Mouse (Mus musculus) ES-Bruce4 (cell line): ENCODE data around the gene Lpin3. TPM values are rescaled to one million over a fixed set of nuclear protein-coding genes. Genes with fewer than 3 reads are reported as not detected.

Source experiments
- H3K27ac ChIP-seq: 2 replicates; pipeline ENCODE4 v1.5.1; 2012; ENCODE audit warnings: low read length, inconsistent platforms; ENCODE audit not compliant: insufficient read depth
- H3K27me3 ChIP-seq: 2 replicates; pipeline ENCODE4 v1.6.1; 2012; ENCODE audit warnings: mild to moderate bottlenecking, low read length, inconsistent platforms; ENCODE audit not compliant: control insufficient read depth, poor library complexity, insufficient read depth, severe bottlenecking
- H3K36me3 ChIP-seq: 2 replicates; pipeline ENCODE4 v1.6.1; 2012; ENCODE audit warnings: inconsistent platforms, mild to moderate bottlenecking, low read length, moderate library complexity; ENCODE audit not compliant: control insufficient read depth, poor library complexity, insufficient read depth, severe bottlenecking
- H3K4me1 ChIP-seq: one replicate; pipeline ENCODE4 v1.8.1; 2011; ENCODE audit warnings: low read length; ENCODE audit not compliant: control insufficient read depth, insufficient read depth
- H3K4me3 ChIP-seq: 2 replicates; pipeline ENCODE4 v1.5.1; 2011; ENCODE audit warnings: low read depth, mild to moderate bottlenecking, low read length
- H3K9ac ChIP-seq: 2 replicates; pipeline ENCODE4 v1.6.1; 2012; ENCODE audit warnings: low read depth, mild to moderate bottlenecking, inconsistent platforms; ENCODE audit not compliant: poor library complexity, severe bottlenecking
- H3K9me3 ChIP-seq: replicated peaks from 2 replicates; pipeline ENCODE4 v1.6.1; 2012; ENCODE audit warnings: mild to moderate bottlenecking, low read length, inconsistent platforms; ENCODE audit not compliant: control insufficient read depth, poor library complexity, insufficient read depth, severe bottlenecking
- CTCF ChIP-seq: IDR thresholded peaks from one replicate; pipeline ENCODE4 v1.8.1; 2011; ENCODE audit warnings: low read depth, low read length
- EP300 ChIP-seq: IDR thresholded peaks from 2 replicates; pipeline ENCODE4 v1.6.1; 2011; ENCODE audit warnings: low read depth, low read length; ENCODE audit not compliant: insufficient read depth
- POLR2A ChIP-seq: IDR thresholded peaks from one replicate; pipeline ENCODE4 v1.8.1; 2011; ENCODE audit warnings: low read length; ENCODE audit not compliant: insufficient read depth
- polyA plus RNA-seq: library from polyadenylated mRNA; stranded (reverse); fragments of >200 nt; gene quantifications from 2 replicates; pipeline ENCODE4 v1.2.4, GENCODE M21; 2011; ENCODE audit warnings: low read depth; ENCODE audit not compliant: missing spikeins, insufficient read depth, insufficient read length

The Lpin3 gene
- polyA plus RNA-seq, 1 experiment = 7.0 TPM

- Histone ChIP-seq H3K36me3 (no peaks in the 10 kb centered on the region), H3K9me3 (no peaks in the 10 kb centered on the region), H3K27ac (no peak overlapping the region), H3K27me3 (no peaks in the 10 kb centered on the region), H3K9ac (no peak overlapping the region), H3K4me3 (no peak overlapping the region), H3K4me1 (no peaks in the 10 kb centered on the region)
- TF ChIP-seq POLR2A = no peak
These were observed 10.6 kb downstream of the Lpin3 start for GRCm38 (mm10) chr2:160891045-160891444.

GRCm38 (mm10) chr2:160891697-160892096, 11.2 kb downstream of the Lpin3 start:
- TF ChIP-seq CTCF (no peak), EP300 (no peak), POLR2A (no peak)
- H3K4me1 ChIP-seq = no peaks in the 10 kb centered on the region
- H3K27me3 ChIP-seq = no peaks in the 10 kb centered on the region
- H3K9me3 ChIP-seq = no peaks in the 10 kb centered on the region
- no peak overlapping the region for H3K4me3 ChIP-seq
- H3K27ac ChIP-seq = no peak overlapping the region
- no peak overlapping the region for H3K9ac ChIP-seq
- H3K36me3 ChIP-seq = no peaks in the 10 kb centered on the region

DNA sequence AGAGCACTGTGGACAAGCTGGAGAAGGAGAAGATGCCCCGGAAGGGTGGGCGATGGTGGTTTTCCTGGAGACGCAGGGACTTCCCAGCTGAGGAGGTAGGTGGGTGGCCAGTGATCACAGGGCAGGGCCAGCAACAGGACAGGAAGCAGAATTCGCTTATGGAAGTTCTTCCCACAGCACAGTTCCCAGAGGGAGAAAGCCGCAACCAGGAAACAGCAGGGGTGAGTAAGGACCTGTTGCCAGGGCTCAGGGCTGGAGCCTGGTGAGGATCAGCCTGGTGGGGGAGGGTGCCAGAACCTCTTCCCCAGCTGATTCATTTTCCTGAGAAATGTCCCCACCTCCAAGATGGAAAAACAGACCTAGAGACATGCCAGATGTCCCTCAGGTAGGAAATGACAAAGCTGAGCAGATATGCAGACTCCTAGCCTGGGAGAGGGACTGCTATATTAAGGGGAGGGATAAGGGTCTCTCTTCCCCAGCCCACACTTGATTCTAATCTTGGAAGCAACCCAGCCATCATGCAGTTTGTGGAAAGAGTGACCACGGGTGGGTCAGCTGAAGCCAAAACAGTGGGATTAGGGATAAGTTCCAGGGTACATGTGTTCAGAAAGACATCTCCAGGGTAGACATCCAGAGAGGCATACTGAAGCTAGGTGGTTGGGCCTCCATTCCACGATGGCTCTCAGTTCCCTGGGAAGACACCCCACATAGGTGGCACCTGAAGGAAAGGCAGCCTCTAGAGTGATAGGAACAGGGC, 21.4 kb downstream of the Lpin3 start:
- H3K4me1 ChIP-seq = no peaks in the 10 kb centered on the region
- H3K36me3 ChIP-seq = no peaks in the 10 kb centered on the region
- no peak overlapping the region for H3K4me3 ChIP-seq
- no peak for TF ChIP-seq EP300
- TF ChIP-seq POLR2A = no peak
- TF ChIP-seq CTCF = no peak
- H3K9me3 ChIP-seq = no peaks in the 10 kb centered on the region
- no peak overlapping the region for H3K27ac ChIP-seq
- H3K9ac ChIP-seq = no peak overlapping the region
- no peaks in the 10 kb centered on the region for H3K27me3 ChIP-seq

DNA sequence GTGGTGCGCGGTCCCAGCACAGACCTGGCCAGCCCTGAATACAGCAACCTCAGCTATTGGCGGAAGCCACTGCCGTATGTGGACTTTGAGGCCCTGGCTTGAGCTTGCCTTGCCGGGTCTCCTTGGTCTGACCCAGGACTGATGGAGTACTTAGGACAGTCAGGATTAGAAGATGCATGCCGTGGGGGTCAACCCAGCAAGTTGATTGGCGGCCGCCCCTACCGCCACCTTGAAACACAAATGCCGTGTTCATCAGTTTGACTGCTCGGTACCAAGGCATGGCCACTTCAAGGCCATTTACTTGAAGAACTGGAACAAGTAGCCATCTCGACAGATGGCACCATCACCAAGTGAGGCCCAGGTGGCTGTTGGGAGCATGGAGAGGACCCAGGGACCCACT, 24.8 kb downstream of the Lpin3 start:
- no peaks in the 10 kb centered on the region for H3K27me3 ChIP-seq
- no peak overlapping the region for H3K4me3 ChIP-seq
- H3K9me3 ChIP-seq = no peaks in the 10 kb centered on the region
- no peaks in the 10 kb centered on the region for H3K4me1 ChIP-seq
- H3K9ac ChIP-seq = no peak overlapping the region
- TF ChIP-seq POLR2A (no peak), CTCF (no peak), EP300 (no peak)
- no peaks in the 10 kb centered on the region for H3K36me3 ChIP-seq
- H3K27ac ChIP-seq = no peak overlapping the region

- no peak for TF ChIP-seq CTCF
- no peak for TF ChIP-seq EP300
- Histone ChIP-seq H3K4me3 (no peak overlapping the region), H3K36me3 (no peaks in the 10 kb centered on the region)
These were observed 25.6 kb downstream of the Lpin3 start for GRCm38 (mm10) chr2:160906101-160906500.

GRCm38 (mm10) chr2:160908607-160909006, 28.1 kb downstream of the Lpin3 start:
- H3K4me3 ChIP-seq = no peak overlapping the region
- no peaks in the 10 kb centered on the region for H3K36me3 ChIP-seq
- H3K27ac ChIP-seq = no peak overlapping the region
- TF ChIP-seq POLR2A (no peak), EP300 (no peak), CTCF (no peak)
- no peaks in the 10 kb centered on the region for H3K4me1 ChIP-seq
- H3K27me3 ChIP-seq = peaks cover 11% of the 10 kb centered on the region
- no peaks in the 10 kb centered on the region for H3K9me3 ChIP-seq
- H3K9ac ChIP-seq = no peak overlapping the region

More at GRCm38 (mm10) chr2:160906101-160906500, 25.6 kb downstream of the Lpin3 start:
- no peaks in the 10 kb centered on the region for H3K4me1 ChIP-seq
- 0 out of 2 replicates have a peak, but pooled peaks cover 1% of the 10 kb centered on the region for H3K27me3 ChIP-seq
- H3K27ac ChIP-seq = no peak overlapping the region
- no peaks in the 10 kb centered on the region for H3K9me3 ChIP-seq
- H3K9ac ChIP-seq = no peak overlapping the region
